Mouse (Mus musculus): ENCODE results near the gene Tpx2.

DNA sequence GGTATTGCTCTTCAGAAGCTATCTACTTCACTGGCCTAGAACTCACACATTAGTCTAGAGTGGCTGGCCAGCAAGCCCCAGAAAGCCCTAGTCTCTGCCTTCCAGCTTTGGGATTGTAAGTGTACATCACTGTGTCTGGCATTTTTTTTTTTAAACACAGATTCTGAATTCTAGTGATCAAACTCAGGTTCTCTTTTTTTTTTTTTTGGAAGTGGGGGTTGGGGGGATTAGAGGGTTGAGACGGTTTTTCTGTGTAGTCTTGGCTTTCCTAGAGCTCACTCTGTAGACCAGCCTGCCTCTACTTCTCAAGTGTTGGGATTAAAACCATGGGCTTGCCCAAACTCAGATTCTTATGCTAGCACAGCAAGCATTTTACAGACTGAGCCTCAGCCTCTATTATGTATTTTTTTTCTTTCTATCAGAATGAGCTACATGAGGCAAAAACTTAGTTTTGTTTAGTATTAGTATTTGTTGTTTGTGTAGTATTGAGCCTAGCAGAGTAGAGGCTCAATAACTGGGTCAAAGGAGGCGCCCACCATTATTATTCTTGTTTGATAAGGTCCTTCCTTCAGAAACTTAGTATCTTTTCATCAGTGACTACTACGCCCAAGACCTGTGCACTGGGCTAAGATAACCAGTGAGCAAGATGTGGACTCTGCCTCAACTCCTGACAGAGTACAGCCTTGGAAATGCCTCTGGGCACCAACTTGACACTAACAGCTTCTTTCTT, 23.2 kb upstream of the Tpx2 start:
- TF ChIP-seq CTCF (IDR thresholded peaks at IDR 0.05; ENCODE audit: borderline replicate concordance, control insufficient read depth, extremely low read depth, insufficient read depth, low read length, poor library complexity) = no peak
- no peak for TF ChIP-seq POLR2A (IDR thresholded peaks at IDR 0.05; ENCODE audit: control insufficient read depth, extremely low read depth, insufficient read depth, low read length, poor library complexity)

All from thymus, adult 2 months (tissue).